Mouse (Mus musculus) yolk sac, embryonic 10.5 days (tissue): Measurements from ENCODE around the gene F12.
"Not testable (repeated sequence)": the region's sequence is repeated elsewhere in the genome, so short reads cannot be mapped to it uniquely, and the experiment has no call there.

Experiments
- DNase-seq: peaks from one replicate; pipeline ENCODE4 v3.0.0-alpha.2; 2017; ENCODE audit warnings: low spot score

The F12 gene

GRCm38 (mm10) chr13:55449679-55450441 is 23.3 kb upstream of the F12 start:
- DNase-seq, result no peak

GRCm38 (mm10) chr13:55449205-55449604 is 22.6 kb upstream of the F12 start:
- no peak for DNase-seq

- no peak for DNase-seq
Measured at GRCm38 (mm10) chr13:55448131-55448530, 21.5 kb upstream of the F12 start.

- no peak for DNase-seq
Measured at GRCm38 (mm10) chr13:55447543-55447943, 20.9 kb upstream of the F12 start.

GRCm38 (mm10) chr13:55446483-55447105 is 20.0 kb upstream of the F12 start:
- no peak for DNase-seq

DNA sequence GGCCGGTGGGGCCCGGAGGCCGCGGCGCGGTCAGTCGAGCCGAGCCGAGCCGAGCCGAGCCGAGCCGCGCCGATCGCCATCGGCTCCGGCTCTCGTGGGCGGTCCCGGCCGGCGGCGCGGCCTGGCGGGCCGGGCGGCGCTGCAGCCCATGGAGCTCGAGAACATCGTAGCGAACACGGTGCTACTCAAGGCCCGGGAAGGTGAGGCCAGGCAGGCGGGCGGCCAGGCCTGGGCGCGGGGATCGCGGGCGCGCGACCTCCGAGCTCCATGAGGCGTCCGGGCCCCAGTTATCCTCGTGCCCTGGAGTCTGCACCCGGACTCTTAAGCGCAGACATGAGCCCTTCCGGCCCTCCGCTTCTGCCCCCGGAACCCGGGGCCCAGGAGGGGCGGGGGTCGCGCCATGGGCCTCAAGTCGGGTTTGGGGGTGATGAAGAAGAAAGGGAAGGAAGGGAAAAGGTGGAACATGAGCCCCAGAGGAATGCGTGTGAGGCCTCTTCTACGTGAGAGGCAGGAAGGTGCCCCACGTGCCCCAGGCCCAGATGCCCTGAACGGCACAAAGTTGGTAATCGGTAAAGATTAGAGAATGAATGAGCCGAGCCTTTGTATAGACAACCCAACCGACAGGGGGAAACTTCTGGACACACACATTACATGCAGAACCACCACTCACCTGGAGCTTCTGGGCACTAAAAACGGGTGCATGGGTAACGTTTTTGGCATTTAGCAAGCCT is 18.9 kb upstream of the F12 start:
- DNase-seq, result no peak

DNA sequence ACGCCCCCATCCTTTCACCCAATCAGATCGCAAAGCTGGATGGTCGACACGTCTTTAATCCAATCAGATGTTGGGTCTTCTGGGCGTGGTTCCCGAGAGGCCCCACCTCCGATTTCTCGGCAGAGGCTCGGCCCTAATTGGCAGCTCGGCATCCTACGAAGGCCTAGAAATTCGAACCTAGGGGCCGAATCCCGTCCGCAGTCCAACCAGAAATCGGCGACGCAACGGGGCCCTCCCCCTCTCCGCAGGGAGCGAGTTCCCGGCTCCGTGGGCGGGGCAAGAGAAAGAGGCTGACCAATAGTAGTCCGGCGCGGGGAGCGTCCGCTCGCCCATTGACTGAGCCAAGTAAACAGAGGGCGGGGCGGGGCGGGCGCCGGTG is 18.3 kb upstream of the F12 start, which contains the start of gene Grk6:
TSS of gene Grk6 (plus strand) at position 136 of the 379 bp plus-strand sequence.
- peak; percentile 99 for DNase-seq

DNA sequence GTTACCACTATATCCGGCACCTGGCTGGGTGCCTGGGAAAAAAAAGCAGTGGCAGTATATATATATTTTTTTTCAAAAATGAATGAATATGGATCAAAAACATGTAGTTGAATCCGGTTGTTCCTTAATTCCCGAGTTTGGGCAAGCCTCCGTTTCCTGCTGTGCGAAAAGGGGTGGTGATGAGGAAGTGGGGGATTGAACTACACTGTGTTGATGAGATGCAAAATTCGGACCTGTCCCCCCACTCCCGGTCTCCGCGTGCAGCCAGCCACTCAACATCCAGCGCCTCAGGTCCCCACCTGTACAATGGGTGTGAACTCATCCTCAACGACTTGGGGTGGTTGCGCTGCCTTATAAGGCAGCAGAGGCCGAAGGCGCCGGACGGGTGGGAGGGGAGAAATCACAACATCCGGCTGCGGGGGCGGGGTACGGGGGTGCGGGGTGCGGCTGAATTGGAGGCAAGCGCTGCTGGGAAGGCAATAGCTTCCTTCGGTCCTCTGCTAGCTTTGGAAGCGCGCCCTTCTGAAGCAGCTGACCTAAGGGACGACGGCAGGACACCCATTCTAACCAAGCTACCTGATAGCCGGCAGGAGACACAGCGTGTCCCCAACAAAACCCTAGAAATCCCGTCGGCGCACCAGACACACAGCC is 17.8 kb upstream of the F12 start:
- DNase-seq, result no peak

DNA sequence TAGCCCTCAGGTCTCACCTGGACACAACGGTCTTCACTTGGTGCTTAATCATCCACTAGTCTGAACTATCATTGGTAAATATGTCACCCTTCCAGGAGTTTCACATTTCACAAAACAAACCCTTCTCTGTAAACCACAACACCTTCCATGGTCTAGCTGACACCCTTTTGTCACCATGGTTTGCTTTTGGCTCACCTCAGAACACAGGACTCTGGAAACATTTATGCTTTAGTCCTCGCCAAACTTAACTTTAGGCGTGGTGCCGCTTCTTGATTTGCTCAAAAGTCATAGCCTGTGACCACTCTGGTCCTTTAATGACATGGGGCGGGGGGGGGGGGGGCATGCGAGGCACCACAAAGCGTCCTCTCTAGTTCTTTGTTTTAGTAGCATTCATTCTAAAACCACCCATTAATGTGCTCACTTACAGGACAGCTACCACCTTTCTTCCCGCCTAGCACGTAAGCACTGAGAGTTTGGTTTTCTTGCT is 17.2 kb upstream of the F12 start:
- no peak for DNase-seq

DNA sequence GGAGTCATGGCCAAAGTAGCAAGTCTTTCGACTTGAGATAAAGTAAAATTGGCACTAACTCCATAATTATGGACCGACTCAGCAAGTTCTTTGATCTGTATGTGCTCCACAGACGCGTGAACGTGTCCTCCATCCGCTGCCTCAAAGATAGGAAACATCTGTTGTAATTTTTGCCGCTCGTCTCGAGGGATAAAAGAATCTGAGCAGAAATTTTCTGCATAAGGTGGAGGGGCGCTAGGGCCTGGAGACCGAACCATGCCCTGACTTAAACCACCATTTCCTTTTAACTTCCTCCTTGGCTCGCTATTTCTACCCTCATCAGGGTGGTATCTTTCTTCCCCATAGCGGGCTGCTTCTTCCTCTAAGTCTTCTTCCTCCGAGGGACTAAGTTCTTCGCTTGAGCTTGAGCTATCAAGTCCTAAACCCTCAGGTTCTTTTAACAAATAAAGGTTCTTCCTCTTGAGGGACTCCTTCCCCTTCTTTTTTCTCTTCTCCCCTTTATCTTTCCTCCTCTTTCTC is 10.6 kb upstream of the F12 start:
- not testable (repeated sequence) for DNase-seq

DNA sequence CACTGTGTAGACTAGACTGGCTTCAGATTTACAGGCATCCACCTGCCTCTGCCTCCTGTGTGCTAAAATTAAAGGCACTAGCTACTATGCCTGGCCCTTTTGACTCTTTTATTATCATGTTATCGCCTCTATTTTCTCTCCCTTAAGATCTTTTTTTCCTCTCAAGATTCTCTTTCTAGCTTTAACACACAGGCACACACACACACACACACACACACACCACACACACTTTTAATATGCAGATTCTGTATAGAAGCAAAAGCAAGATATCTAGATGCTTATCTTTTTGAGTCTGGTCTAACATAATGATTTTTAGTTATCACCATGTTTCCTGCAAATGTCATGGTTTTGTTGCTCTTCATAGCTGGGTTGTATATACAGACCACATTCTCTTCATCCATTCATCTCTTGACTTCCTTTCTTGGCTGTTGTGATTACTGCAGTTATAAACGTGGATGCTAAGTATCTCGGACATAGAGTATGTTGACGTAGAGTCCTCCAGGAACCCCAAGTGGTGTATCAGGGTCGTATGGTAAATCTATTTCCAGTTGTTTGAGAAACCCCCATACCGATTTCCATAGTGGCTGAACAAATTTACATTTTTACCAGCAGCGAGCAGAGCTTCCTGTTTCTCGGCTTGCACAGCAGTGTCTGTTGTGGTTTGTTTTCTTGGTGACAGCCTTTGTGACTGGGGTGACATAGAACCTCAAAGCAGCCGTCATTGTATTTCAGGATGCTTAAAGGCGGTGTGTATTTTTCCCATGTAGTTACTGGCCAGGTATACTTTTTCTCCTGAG is 5.5 kb upstream of the F12 start:
- DNase-seq, result no peak

DNA sequence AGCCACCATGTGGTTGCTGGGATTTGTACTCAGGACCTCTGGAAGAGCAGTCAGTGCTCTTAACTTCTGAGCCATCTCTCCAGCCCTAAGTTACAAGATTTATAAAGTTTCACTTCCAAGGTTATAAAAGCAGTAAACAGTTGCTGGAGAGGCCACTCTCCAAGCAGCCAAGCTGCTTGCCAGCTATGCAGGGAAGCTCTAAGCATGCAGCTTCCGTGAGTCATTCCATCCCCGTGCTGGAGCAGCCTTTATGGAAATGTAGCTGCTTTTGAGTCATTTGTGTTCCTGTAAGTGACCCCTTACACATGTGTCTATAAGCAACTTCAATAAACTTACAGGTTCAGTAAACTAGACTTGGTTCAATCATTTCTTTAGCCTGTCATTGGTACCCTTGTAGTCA is 4.0 kb upstream of the F12 start:
- DNase-seq, result no peak

DNA sequence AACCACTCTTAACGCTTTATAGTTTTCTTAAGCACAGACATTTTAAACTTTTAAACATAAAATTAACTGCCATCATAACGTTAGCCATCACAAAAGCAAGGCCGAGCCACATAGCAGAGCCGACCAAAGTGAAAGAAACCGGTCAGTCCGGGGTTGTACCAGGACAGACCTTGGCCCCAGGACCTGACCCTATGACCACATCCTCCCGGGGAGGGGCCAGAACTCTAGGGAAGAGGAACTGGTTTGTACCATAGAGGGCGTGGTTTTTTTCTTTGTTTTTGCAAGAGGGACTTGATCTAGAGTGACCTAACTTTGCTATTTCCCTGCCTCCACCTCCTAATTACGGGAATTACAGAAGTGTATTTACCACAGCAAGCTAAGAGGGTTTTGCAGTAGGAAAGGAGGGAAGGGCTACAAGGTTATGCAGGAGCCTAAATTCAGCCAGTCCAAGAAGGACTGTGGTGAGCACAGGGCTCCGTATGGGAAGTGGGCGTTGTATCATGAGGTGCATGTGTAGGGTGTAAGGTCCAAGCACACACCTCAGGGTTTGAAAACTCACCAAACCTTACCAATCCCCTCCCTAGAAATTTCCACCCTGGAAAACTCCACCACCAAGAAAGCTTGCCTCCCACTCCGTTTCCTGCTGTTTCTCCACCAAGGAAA is 2.8 kb upstream of the F12 start:
- peak; percentile 29 for DNase-seq

DNA sequence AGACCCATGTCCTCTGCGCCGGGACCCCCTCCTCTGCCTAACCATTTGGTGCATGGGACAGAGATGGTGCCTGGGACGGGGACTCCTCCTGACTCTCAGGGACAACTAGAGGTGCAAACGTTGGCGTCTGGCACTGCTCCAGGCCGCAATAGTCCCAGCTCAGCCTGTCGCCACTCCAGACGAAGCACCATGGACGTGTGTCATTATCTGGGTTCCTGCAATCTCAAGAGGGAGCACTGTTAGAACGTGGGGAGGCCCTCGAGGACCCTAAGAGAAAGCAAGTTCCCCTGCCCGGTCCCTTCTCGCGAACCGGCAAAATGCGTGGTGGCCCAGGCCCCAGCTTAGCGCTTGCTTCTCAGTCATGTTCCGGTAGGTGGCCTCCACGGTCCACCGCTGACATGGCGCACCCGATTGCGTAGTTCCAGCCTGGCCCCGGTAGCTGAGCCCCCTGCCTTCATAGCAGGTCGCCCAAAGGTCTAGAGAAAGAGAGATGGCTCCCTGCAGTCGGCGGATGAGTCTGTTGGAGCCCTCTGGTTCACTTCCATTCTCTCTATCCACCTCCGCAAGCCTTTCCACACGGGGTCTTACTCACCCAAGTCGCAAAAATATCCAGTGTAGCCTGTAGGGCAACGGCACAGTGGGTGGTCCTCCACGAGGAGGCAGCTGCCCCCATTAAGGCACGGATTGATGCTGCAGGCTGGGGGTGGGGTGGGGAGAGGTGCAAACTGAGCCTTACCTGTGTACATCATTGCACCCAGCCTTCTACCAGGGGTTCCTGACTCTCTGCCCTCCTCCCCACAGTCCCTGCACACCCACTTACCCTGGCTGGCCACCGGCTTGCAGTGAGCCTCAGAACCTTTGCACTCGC is 5.4 kb downstream of the F12 start:
- peak; percentile 12 for DNase-seq

DNA sequence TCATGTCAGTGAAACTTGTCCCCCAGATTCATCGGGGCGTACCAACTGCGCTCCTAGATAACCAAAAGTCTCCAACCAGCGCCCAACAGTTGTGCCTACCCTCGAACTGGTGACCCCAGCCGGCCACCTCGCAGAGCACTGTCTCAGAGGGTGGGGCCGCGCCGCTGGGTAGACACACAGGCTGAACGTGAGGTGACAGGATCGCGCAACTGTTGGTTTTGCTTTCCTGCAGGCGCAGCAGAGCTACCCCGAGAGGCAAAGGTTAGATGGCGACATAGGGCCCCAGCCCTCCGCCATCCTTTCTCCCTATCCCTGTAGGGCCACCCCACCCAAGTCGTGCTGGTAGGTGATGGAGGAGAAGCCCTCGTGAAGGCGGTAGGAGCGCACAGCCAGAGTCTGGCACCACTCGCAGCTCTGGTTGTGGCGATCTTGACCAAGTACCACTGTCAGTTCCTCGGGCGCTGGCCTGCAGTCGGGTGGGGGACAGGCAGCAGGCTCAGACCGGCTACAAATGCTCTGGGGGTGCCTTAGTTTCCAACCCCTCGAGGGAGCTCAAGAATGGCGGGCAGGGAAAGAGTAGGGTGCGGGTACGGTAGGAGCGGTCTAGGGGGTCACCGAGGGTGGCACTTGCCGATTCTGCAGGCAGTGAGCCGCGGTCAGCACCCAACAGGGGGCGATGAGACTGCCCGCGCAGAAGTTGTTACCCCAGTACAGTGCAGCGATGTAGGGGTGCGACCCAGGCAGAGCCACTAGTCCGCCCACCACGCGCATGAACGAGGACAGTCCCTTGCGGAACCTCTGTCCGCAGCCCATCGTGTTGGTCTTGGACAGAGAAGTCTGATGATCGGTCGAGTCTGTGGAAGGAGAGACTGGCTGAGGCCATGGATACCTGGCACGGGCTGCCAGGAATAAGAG is 6.3 kb downstream of the F12 start:
- no peak for DNase-seq

DNA sequence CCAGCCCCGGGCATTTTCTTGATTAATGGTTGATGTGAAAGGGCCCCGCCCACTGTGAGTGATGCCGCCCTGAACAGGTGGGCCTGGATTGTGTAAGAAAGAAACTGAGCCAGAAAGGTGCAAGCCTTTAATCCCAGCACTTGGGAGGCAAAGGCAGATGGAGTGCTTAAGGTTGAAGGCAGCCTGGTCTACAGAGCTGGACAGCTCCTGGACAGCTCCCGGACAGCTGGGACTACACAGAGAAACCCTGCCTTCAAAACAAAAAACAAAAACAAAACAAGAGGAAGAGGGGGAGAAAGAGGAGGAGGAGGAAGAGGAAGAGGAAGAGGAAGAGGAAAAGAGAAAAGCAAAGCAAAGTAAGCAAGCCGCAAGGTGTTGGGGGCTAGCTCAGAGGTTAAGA is 7.5 kb downstream of the F12 start:
- DNase-seq, result no peak

DNA sequence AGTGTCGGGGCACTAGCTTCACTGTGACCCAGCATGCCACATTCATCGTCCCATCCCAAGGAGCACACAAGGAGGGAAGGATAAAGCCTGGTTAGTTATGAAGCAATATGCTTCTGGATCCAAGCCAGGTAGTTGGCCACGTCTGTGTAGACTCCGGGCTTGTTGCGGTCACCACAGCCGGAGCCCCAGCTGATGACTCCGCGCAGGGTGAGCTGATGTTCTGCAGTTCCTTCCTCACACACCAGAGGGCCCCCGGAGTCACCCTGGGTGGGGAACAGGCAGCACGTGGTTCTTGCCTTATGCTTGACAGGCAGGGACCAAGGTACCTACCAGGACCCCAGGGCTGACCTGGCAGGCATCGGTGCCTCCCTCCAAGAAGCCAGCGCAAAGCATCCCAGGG is 8.6 kb downstream of the F12 start:
- DNase-seq, result peak; percentile 64

GRCm38 (mm10) chr13:55414743-55415380 is 11.7 kb downstream of the F12 start, which contains the start of gene Pfn3:
Gene Pfn3 (minus strand): TSS chr13:55415232.
- no peak for DNase-seq
